9 mouse cellular contexts compared by ENCODE assay signal in the genomic region with DNA sequence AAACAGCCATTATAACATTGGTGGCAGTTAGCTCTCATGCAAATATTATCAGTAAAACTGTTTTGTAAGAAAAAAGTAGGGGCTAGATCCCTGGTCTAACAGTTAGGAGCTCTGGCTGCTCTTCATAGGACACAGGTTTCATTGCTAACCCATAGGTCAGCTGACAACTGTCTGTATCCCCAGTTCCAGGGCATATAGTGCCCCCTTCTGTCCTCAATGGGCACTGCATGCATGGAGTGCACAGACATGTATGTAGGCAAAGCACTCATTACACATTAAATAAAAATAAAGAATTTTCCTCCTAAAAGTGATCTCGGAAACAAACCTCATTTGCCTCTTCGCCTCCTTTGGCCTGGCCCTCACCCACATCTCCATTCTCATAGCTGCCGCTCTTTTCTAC.
DNase-seq lines count a peak whose midpoint lies in the region; ATAC-seq and TF ChIP-seq lines count a peak whose summit lies in the region.
"Had no signal": no experiment of that assay in that cellular context is flagged by ENCODE, and none has a peak within 500 bp of the region (broad histone marks: within the 10 kb centered on the region; RNA-seq: fewer than 3 reads in every experiment).

No protein-coding gene starts in this region.

- WGBS in heart, embryonic 11.5 days (ENCODE audit: insufficient replicate concordance) = 89% methylated on average over 3 of the region's 3 CpGs

- DNase-seq in heart, postnatal 4 days = peak; percentile 51
- DNase-seq in testis, postnatal 14 days (ENCODE audit: low spot score) = no peak
- peak; percentile 34 for DNase-seq in embryo, embryonic 11 days
- DNase-seq in yolk sac, embryonic 10.5 days (ENCODE audit: low spot score) = no peak
- no peak for DNase-seq in layer of hippocampus, adult 9-11 months

- H3K4me3 ChIP-seq in heart, embryonic 11.5 days (ENCODE audit: low read depth, low read length) = no peak overlapping the region
- H3K4me3 ChIP-seq in testis, adult 2 months (ENCODE audit: control insufficient read depth, low read depth, low read length) = no peak overlapping the region
- H3K4me3 ChIP-seq: limb, embryonic 13.5 days had no signal

- TF ChIP-seq POLR2A in testis, adult 2 months (IDR thresholded peaks at IDR 0.05; ENCODE audit: control insufficient read depth, low read depth, low read length) = no peak

- no peak overlapping the region for H3K27ac ChIP-seq in heart, embryonic 11.5 days (ENCODE audit: low read depth, low read length)
- no peak overlapping the region for H3K27ac ChIP-seq in testis, adult 2 months (ENCODE audit: control insufficient read depth, insufficient read depth, low read depth, low read length)
- H3K27ac ChIP-seq: limb, embryonic 13.5 days had no signal

- no peaks in the 10 kb centered on the region for H3K27me3 ChIP-seq in heart, embryonic 11.5 days (ENCODE audit: control insufficient read depth, insufficient read depth, low read length)
- H3K27me3 ChIP-seq in testis, adult 2 months (ENCODE audit: control insufficient read depth, insufficient read depth, low read length) = no peaks in the 10 kb centered on the region
- H3K27me3 ChIP-seq: limb, embryonic 13.5 days had no signal

- H3K4me2 ChIP-seq in heart, embryonic 11.5 days = no peak overlapping the region
- H3K4me2 ChIP-seq: limb, embryonic 13.5 days had no signal

- H3K36me3 ChIP-seq in heart, embryonic 11.5 days (ENCODE audit: control insufficient read depth, insufficient read depth, low read length) = no peaks in the 10 kb centered on the region
- no peaks in the 10 kb centered on the region for H3K36me3 ChIP-seq in testis, adult 2 months (ENCODE audit: control insufficient read depth, insufficient read depth, low read length)
- H3K36me3 ChIP-seq: limb, embryonic 13.5 days had no signal

- H3K9ac ChIP-seq in heart, embryonic 11.5 days (ENCODE audit: low read depth, low read length) = no peak overlapping the region
- H3K9ac ChIP-seq: limb, embryonic 13.5 days had no signal

- no peaks in the 10 kb centered on the region for H3K9me3 ChIP-seq in heart, embryonic 11.5 days (replicated peaks; ENCODE audit: control insufficient read depth, low read length)
- H3K9me3 ChIP-seq: limb, embryonic 13.5 days had no signal

- TF ChIP-seq CTCF in testis, adult 2 months (IDR thresholded peaks at IDR 0.05; ENCODE audit: control insufficient read depth, insufficient read depth, insufficient replicate concordance, low read depth, low read length) = peak; percentile 32; the same call in 1 of the 2 replicates

- ATAC-seq in heart, embryonic 11.5 days (replicated peaks; ENCODE audit: insufficient number of reproducible peaks, low FRiP score, low TSS enrichment) = no peak
- 0 out of 2 replicates have a peak, but pooled peaks have one; percentile 65 for ATAC-seq in megakaryocyte-erythroid progenitor cell, adult 5-6 weeks (replicated peaks; ENCODE audit: low FRiP score, low TSS enrichment, poor library complexity, severe bottlenecking)

- no peaks in the 10 kb centered on the region for H3K4me1 ChIP-seq in heart, embryonic 11.5 days (ENCODE audit: control insufficient read depth, insufficient read depth, low read length)
- H3K4me1 ChIP-seq in testis, adult 2 months (ENCODE audit: control insufficient read depth, insufficient read depth, low read length) = no peaks in the 10 kb centered on the region

Comparison
In these comparisons a context has a peak if more than half of its experiments do, and no peak if none do; other contexts are left out.
1. DNase-seq: peak in heart, postnatal 4 days (single experiment) and embryo, embryonic 11 days (single experiment); none in testis, postnatal 14 days (single experiment), yolk sac, embryonic 10.5 days (single experiment) and layer of hippocampus, adult 9-11 months (single experiment).